Mouse (Mus musculus) limb, embryonic 10.5 days (tissue): Measurements from ENCODE around the gene Nr3c2. TPM values are rescaled to one million over a fixed set of nuclear protein-coding genes. Genes with fewer than 3 reads are reported as not detected.

ENCODE experiments used
- DNase-seq: peaks from one replicate; pipeline ENCODE4 v3.0.0-alpha.2; 2017; ENCODE audit warnings: low spot score
- H3K27ac ChIP-seq: fragments of 300-500 bp; sonication (generic); 2 replicates; pipeline ENCODE4 v1.5.1; 2016; ENCODE audit warnings: mild to moderate bottlenecking
- H3K27me3 ChIP-seq: fragments of 300-500 bp; sonication (generic); 2 replicates; pipeline ENCODE4 v1.6.1; 2016; ENCODE audit warnings: low read depth, mild to moderate bottlenecking; ENCODE audit not compliant: poor library complexity, severe bottlenecking
- H3K36me3 ChIP-seq: fragments of 300-500 bp; sonication (generic); 2 replicates; pipeline ENCODE4 v1.6.1; 2016; ENCODE audit warnings: mild to moderate bottlenecking, moderate library complexity
- H3K4me1 ChIP-seq: fragments of 300-500 bp; sonication (generic); 2 replicates; pipeline ENCODE4 v1.6.1; 2016
- H3K4me3 ChIP-seq: fragments of 300-500 bp; sonication (generic); 2 replicates; pipeline ENCODE4 v1.5.1; 2016; ENCODE audit warnings: mild to moderate bottlenecking, moderate library complexity
- H3K9me3 ChIP-seq: fragments of 300-500 bp; sonication (generic); replicated peaks from 2 replicates; pipeline ENCODE4 v1.6.1; 2016; ENCODE audit warnings: mild to moderate bottlenecking
- WGBS: fragments of 180-500 bp; shearing (Covaris S2); methylation state at CpG from one replicate; pipeline ENCODE4 v1.1.7; 2016; 5-methylcytosine and 5-hydroxymethylcytosine counted together
- polyA plus RNA-seq: library from polyadenylated mRNA; unstranded; fragments of >200 nt; fragmentation: Nextera tagmentation; extraction: Ambion mirVana; gene quantifications from 2 replicates; pipeline ENCODE4 v1.2.1, GENCODE M21; 2016

Nr3c2 gene
- polyA plus RNA-seq, 1 experiment from 2014 or later = 0.41 TPM

DNA sequence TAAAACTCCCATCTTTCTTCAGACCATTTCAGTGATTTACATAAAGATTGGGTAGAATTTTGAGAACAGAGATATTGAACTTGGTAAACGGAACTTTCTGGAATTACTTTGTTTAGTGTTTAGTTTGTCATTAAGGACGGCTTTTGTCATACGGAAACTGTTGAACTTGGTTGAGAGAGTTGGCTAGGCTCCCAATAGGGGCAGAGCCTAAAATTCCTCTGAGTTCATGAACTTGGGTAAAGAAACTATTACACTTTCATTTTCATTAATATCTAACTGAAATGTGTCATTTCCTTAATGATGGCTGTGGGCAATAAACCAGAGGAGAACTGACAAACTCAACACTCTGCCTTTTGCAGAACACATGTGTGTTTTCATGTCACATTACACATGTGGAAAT is 88.6 kb downstream of the Nr3c2 start:
- Histone ChIP-seq H3K27me3 (no peaks in the 10 kb centered on the region), H3K4me3 (no peak overlapping the region), H3K4me1 (no peaks in the 10 kb centered on the region), H3K27ac (no peak overlapping the region), H3K9me3 (no peaks in the 10 kb centered on the region), H3K36me3 (no peaks in the 10 kb centered on the region)
- 94% methylated on average over 3 of the region's 3 CpGs for WGBS
- no peak for DNase-seq

DNA sequence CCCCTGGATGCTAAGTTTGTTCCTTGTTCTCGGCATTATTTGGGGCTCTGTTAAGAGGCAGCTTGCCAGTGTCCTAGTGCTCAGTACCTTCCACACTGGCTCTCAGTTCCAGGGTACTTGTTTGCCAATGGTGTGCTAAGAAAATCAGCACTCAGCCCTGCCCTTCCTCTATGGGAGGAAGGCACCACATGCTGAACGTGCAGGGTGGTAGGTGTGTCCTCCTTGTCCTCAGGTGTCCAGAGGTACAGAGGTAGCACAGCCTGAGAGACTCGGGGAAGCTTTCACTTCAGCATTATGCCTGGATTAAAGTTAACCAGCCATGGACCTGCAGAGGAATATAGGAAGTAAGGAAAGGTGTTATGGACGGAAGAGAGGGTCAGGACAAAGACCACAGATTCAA is 99.0 kb downstream of the Nr3c2 start:
- Histone ChIP-seq H3K4me1 (no peaks in the 10 kb centered on the region), H3K4me3 (no peak overlapping the region), H3K27me3 (no peaks in the 10 kb centered on the region), H3K36me3 (no peaks in the 10 kb centered on the region), H3K27ac (no peak overlapping the region), H3K9me3 (no peaks in the 10 kb centered on the region)
- no peak for DNase-seq
- WGBS = 76% methylated on average over 4 of the region's 4 CpGs

DNA sequence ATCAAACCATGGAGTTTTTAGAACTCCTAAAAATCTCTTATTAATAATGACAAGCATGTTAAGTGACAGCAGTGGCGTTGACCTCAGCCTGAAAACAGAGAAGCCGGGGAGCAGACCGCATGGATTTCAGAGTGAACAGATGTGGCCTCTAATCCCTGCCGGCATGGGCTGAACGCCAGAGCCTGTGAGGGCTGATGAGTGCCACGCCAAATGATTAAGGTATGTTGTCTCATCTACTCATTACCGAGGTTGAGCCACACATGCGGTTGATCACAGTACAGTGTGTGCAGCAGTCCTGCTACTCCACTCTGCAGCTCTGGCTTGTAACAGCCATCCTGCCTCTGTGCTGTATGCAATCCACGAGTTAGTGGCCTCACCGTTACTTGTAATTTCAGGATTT is 110.2 kb downstream of the Nr3c2 start:
- Histone ChIP-seq H3K36me3 (no peaks in the 10 kb centered on the region), H3K9me3 (no peaks in the 10 kb centered on the region)
- no peak for DNase-seq

DNA sequence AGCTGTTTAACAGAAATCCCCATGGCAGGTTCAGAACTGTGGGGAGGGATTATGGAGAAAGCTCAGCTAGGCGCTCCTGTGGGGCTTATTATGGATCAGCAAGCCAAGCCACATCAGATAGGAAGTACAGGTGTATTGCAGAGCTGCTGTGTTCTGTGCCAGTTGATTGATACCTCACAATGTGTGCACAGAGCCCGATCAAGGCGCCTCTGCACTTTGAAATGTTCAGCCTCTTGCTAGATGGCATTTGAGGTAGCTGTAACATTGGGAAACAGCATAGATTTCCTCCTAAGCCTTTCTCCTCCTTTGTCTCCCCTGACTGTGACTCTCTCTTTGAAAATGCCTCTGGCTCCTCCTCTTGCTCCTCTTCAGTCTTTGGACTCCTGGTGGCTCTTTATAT is 112.7 kb downstream of the Nr3c2 start:
- Histone ChIP-seq H3K9me3 (no peaks in the 10 kb centered on the region), H3K4me3 (no peak overlapping the region), H3K27ac (no peak overlapping the region), H3K36me3 (no peaks in the 10 kb centered on the region), H3K4me1 (no peaks in the 10 kb centered on the region; the same call in 1 of the 2 replicates), H3K27me3 (no peaks in the 10 kb centered on the region)
- no peak for DNase-seq
- 77% methylated on average over 3 of the region's 3 CpGs for WGBS

More for the DNA sequence above, 110.2 kb downstream of the Nr3c2 start:
- no peak overlapping the region for H3K4me3 ChIP-seq
- 76% methylated on average over 10 of the region's 10 CpGs for WGBS
- H3K4me1 ChIP-seq = no peaks in the 10 kb centered on the region; the same call in 1 of the 2 replicates
- H3K27ac ChIP-seq = no peak overlapping the region
- H3K27me3 ChIP-seq = no peaks in the 10 kb centered on the region

DNA sequence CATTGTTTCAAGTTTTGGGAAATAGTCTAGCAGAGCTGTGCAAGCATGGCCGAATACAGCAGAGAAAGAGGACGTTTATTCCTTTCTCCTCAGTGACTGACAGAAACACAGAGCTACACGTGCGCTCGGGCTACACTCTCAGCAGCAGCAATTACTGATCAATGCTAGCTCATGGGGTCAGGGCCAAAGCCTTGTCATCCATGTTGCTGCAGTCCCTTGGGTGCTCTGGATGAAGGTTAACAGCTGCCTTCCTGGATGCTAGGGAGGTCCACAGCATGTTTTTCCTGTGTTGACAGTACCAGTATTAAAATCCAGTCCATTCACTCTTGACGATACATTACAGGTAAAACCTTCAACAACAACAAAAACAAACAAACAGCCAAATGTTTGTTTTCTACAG is 113.4 kb downstream of the Nr3c2 start:
- Histone ChIP-seq H3K36me3 (no peaks in the 10 kb centered on the region), H3K9me3 (no peaks in the 10 kb centered on the region), H3K4me1 (no peaks in the 10 kb centered on the region; the same call in 1 of the 2 replicates), H3K27ac (no peak overlapping the region), H3K27me3 (no peaks in the 10 kb centered on the region), H3K4me3 (no peak overlapping the region)
- WGBS = 92% methylated on average over 6 of the region's 6 CpGs
- no peak for DNase-seq

DNA sequence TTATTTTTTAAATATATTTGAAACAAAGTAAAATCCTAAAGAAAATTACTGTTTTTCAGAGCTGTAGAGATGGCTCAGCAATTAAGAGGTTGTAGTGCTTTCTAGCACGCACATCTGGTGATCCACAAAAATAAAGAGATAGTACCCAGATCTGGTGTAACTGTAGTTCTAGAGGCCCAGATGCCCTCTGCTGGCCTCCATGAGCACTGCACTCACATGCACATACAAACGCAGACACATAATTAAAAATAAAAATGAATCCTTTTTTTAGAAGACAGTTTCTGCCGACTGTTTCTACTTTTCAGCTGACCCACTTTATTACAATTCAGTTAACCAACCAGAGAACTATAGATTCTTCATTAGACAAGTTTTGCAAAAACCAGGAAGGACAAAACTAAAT is 117.5 kb downstream of the Nr3c2 start:
- no peaks in the 10 kb centered on the region for H3K9me3 ChIP-seq
- no peaks in the 10 kb centered on the region for H3K36me3 ChIP-seq
- no peaks in the 10 kb centered on the region for H3K4me1 ChIP-seq
- H3K27me3 ChIP-seq = no peaks in the 10 kb centered on the region
- 91% methylated on average over 3 of the region's 3 CpGs for WGBS
- H3K4me3 ChIP-seq = no peak overlapping the region
- DNase-seq = no peak
- H3K27ac ChIP-seq = no peak overlapping the region

DNA sequence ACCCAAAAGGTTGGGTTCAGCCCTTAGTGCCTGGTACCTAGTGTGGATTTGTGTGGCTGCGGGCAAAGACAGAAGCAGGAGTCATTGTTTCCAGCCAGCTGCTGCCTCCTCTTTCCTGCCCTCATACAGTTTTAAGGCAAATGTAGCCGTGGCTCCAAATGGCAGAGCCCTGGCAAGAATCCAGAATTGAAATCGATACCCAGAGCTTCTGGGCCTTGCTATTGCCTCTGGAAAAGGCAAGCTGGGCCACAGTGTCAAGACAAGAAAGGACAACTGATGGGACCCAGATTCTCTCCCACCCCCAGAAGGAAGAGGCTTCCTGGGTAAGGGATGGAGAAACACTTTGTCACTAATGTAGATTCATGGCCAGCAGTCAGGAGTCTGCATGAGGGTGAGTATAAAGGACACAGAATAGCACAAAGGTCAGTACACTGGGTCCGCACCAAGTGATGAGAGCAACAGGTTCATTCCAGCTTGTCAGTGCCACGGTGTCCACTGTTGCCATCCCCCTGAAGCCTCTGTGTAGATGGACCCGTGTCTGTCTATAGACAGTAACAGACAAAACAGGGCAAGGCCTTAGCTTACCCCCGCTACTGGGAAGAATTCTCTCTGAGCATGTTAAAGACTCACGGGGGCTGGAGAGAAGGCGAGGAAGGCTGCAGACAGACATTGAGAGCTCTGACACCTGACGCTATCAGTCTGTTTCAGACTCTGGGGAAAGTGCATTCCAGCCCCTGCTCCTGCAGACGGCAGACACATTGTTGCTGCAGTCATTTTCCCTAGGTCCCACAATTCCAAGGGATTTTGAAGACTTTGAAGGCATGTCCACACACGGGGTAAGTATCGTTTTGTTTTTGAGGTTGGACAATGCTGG is 124.8 kb downstream of the Nr3c2 start:
- no peaks in the 10 kb centered on the region for H3K4me1 ChIP-seq
- DNase-seq = no peak
- H3K27me3 ChIP-seq = no peaks in the 10 kb centered on the region
- H3K9me3 ChIP-seq = no peaks in the 10 kb centered on the region
- 86% methylated on average over 13 of the region's 13 CpGs for WGBS
- no peaks in the 10 kb centered on the region for H3K36me3 ChIP-seq
- H3K27ac ChIP-seq = no peak overlapping the region
- no peak overlapping the region for H3K4me3 ChIP-seq

DNA sequence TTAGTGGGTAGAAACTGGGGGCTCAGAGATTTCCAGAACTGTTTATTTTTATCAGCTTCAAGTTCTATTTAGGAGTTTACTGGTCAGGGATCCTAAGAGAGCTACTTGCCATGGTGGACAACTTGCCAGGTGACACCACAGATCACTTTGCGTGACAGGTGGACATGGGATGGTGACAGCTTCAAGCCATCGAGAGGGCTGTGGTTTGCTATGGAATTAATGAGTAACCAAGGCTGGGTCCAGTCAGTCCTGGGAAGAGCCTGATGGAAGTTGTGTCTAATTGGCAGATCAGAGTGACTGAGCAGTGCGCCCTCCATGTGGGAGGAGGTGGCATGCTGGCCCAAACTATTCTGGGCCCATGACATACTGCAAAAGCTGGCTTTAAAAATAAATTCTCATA is 132.0 kb downstream of the Nr3c2 start:
- 93% methylated on average over 3 of the region's 3 CpGs for WGBS
- H3K36me3 ChIP-seq = no peaks in the 10 kb centered on the region

DNA sequence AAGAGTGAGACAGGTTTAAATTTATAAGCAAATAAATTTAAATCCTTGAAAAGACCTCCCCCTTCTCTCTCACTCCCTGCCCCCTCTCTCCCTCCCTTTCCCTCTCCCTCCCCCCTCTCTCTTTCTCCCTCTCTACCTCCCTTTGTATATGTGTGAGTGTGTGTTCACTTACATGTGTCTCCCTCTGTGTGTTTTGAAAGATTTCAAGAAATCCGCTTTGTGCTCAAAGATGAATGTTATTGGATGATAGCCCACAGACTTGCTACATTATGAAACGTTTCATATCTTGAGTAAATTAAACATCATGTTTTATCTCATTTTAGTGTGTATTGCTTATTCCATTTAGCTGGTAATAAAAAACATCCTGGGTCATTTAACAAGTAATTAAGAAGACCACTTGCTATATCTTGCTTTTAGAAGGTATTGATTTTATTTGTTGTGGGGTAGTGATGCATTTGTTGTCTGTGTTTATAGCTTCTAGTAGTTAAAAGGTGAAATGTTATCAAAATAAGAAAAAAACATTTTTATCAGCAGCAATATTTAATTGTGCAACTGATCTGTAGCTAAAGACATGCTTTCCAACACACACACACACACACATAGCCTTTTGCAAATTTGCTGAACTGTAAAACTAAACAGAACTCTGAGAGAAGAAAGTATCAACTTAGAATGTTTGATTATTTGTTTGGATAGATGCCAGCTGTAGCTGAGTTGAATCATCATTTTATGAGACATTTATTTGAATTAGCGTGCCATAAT is 134.6 kb downstream of the Nr3c2 start:
- WGBS = 85% methylated on average over 3 of the region's 3 CpGs
- Histone ChIP-seq H3K27ac (no peak overlapping the region), H3K4me1 (no peaks in the 10 kb centered on the region), H3K9me3 (no peaks in the 10 kb centered on the region), H3K36me3 (no peaks in the 10 kb centered on the region), H3K4me3 (no peak overlapping the region), H3K27me3 (no peaks in the 10 kb centered on the region)
- DNase-seq = no peak

More for the DNA sequence above, 132.0 kb downstream of the Nr3c2 start:
- Histone ChIP-seq H3K27me3 (no peaks in the 10 kb centered on the region), H3K4me3 (no peak overlapping the region), H3K27ac (no peak overlapping the region), H3K4me1 (no peaks in the 10 kb centered on the region), H3K9me3 (no peaks in the 10 kb centered on the region)
- no peak for DNase-seq

DNA sequence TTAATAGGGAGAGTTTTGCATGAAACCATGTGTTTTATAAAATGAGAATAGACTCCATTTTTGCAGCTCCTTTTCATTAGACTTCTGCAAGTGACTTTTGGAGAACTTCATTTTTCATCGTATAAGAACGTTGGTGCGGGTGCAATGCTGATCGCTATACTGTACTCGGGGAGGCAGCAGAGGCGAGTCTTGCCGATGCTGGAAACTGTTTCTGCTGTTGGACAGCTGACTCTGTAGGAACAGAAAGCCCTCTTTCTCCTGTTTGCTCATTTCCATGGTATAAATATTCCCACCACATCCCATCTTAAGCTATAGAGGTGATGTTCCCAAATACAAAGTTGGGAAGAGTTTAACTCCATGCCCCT is 135.2 kb downstream of the Nr3c2 start:
- H3K9me3 ChIP-seq = no peaks in the 10 kb centered on the region
- H3K36me3 ChIP-seq = no peaks in the 10 kb centered on the region
- no peaks in the 10 kb centered on the region for H3K4me1 ChIP-seq
- no peak for DNase-seq
- no peak overlapping the region for H3K27ac ChIP-seq
- no peak overlapping the region for H3K4me3 ChIP-seq
- WGBS = 94% methylated on average over 7 of the region's 7 CpGs
- H3K27me3 ChIP-seq = no peaks in the 10 kb centered on the region

DNA sequence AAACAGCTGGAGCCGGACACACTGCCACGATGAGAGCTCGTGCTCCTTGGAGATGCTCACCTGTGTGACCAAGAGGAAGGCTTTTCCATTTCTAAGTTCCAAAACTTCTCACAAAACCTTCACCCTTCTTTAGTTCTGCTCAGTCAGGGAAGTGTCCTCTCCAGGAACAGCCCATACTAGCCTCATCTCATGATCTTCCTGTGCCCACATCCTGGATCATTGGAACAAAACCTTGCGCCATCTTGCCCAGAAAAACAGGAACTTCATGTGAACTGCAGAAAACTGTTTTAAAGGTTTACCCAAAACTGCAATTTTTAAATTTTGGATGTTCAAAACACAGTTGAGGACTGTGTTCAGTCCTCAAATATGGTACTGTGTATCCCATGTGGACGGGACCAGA is 142.0 kb downstream of the Nr3c2 start:
- Histone ChIP-seq H3K27ac (no peak overlapping the region), H3K27me3 (no peaks in the 10 kb centered on the region), H3K36me3 (no peaks in the 10 kb centered on the region), H3K4me1 (no peaks in the 10 kb centered on the region), H3K9me3 (no peaks in the 10 kb centered on the region), H3K4me3 (no peak overlapping the region)
- DNase-seq = no peak
- 91% methylated on average over 5 of the region's 5 CpGs for WGBS

DNA sequence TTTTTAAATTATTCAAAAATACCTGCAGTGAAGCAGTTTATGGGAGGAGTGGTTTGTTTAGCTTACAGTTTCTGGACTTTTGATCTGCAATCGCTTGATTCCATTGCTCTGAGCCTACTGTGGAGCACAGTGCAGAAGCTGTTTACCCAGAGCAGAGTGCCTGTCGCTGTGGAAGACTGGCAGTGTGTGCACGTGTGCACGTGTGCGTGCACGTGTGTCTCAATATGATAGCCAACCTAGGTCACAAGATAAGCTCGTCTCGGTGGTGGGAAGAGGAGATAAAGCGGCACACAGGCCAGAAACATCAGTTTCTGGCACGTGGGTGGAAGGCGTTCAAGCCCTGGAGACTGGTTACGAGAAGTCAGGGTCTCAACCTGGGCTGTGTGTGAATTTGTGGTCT is 145.6 kb downstream of the Nr3c2 start:
- Histone ChIP-seq H3K36me3 (no peaks in the 10 kb centered on the region), H3K4me1 (no peaks in the 10 kb centered on the region), H3K27me3 (no peaks in the 10 kb centered on the region), H3K4me3 (no peak overlapping the region), H3K9me3 (no peaks in the 10 kb centered on the region), H3K27ac (no peak overlapping the region)
- WGBS = 90% methylated on average over 12 of the region's 12 CpGs
- DNase-seq = no peak

DNA sequence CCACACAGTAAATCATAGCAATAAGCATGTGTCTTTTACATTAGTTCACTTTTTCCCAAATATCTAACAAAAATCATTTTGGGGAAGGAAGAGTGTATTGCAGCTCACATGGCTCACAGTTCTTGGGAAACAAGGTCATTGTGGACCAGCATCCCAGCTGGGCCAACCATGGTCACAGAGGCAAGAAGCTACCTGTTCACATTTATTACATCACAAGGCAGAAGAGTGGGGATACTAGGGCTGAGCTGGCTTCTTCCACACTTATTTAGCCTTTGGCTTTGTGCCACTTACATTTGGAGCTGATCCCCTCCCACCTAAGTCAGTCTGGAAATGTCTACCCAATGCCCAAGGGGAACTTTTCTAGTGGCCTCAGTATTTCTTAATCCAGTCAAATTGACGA is 146.5 kb downstream of the Nr3c2 start:
- Histone ChIP-seq H3K4me3 (no peak overlapping the region), H3K27me3 (no peaks in the 10 kb centered on the region), H3K36me3 (no peaks in the 10 kb centered on the region), H3K4me1 (no peaks in the 10 kb centered on the region), H3K27ac (no peak overlapping the region), H3K9me3 (no peaks in the 10 kb centered on the region)
- 91% methylated on average over 1 of the region's 1 CpGs for WGBS
- no peak for DNase-seq
